Mouse (Mus musculus) midbrain, embryonic 14.5 days (tissue): ENCODE measurements at regions not wholly inside any gene's neighbourhood (a gene's known extent, or its start where the extent isn't known, plus 50 kb on each side); places are given as distances from the start of the nearest gene placed in this dataset.

Source experiments
- ATAC-seq: fragments of 200-750 bp; cut with Nextera tagmentation; 2 replicates; pipeline ENCODE4 v1.8.0; 2017; ENCODE audit warnings: moderate number of reproducible peaks, moderate library complexity; ENCODE audit not compliant: low FRiP score, low TSS enrichment
- DNase-seq: peaks from one replicate; pipeline ENCODE4 v3.0.0-alpha.2; 2015
- H3K27ac ChIP-seq: fragments of 300-500 bp; sonication (generic); replicated peaks from 2 replicates; pipeline ENCODE4 v1.5.1; 2014; ENCODE audit warnings: mild to moderate bottlenecking, low read depth, low read length, moderate library complexity
- H3K27me3 ChIP-seq: fragments of 300-500 bp; sonication (generic); 2 replicates; pipeline ENCODE4 v1.6.1; 2014; ENCODE audit warnings: low read length, control low read depth, mixed read lengths; ENCODE audit not compliant: control insufficient read depth, insufficient read depth
- H3K36me3 ChIP-seq: fragments of 300-500 bp; sonication (generic); 2 replicates; pipeline ENCODE4 v1.6.1; 2014; ENCODE audit warnings: low read length, control low read depth; ENCODE audit not compliant: control insufficient read depth, insufficient read depth
- H3K4me1 ChIP-seq: fragments of 300-500 bp; sonication (generic); 2 replicates; pipeline ENCODE4 v1.6.1; 2014; ENCODE audit warnings: mild to moderate bottlenecking, antibody characterized with exemption, low read length, control low read depth; ENCODE audit not compliant: control insufficient read depth, insufficient read depth
- H3K4me2 ChIP-seq: fragments of 300-500 bp; sonication (generic); 2 replicates; pipeline ENCODE4 v1.6.1; 2014; ENCODE audit warnings: mild to moderate bottlenecking, low read length, moderate library complexity
- H3K4me3 ChIP-seq: fragments of 300-500 bp; sonication (generic); replicated peaks from 2 replicates; pipeline ENCODE4 v1.5.1; 2014; ENCODE audit warnings: low read depth, low read length
- H3K9ac ChIP-seq: fragments of 300-500 bp; sonication (generic); replicated peaks from 2 replicates; pipeline ENCODE4 v1.6.1; 2014; ENCODE audit warnings: mild to moderate bottlenecking, low read length, moderate library complexity
- H3K9me3 ChIP-seq: fragments of 300-500 bp; sonication (generic); 2 replicates; pipeline ENCODE4 v1.6.1; 2016; ENCODE audit warnings: low read length, control low read depth, mixed read lengths; ENCODE audit not compliant: control insufficient read depth
- WGBS: fragments of 180-500 bp; shearing (Covaris S2); extraction: QIAGEN DNeasy Blood & Tissue Kit; methylation state at CpG from one replicate; pipeline ENCODE4 v1.1.7; 2014; 5-methylcytosine and 5-hydroxymethylcytosine counted together

GRCm38 (mm10) chr15:24161974-24162373 is 1251.6 kb downstream of the Basp1 start:
- H3K36me3 ChIP-seq = no peaks in the 10 kb centered on the region
- H3K4me3 ChIP-seq = no peak overlapping the region
- no peak overlapping the region for H3K9ac ChIP-seq
- no peak for ATAC-seq
- no peak overlapping the region for H3K4me2 ChIP-seq
- no peak overlapping the region for H3K27ac ChIP-seq
- no peak for DNase-seq
- WGBS = 92% methylated on average over 9 of the region's 9 CpGs
- H3K4me1 ChIP-seq = no peaks in the 10 kb centered on the region
- no peaks in the 10 kb centered on the region for H3K27me3 ChIP-seq
- no peaks in the 10 kb centered on the region for H3K9me3 ChIP-seq

GRCm38 (mm10) chr15:24157700-24158350 is 1255.7 kb downstream of the Basp1 start:
- Histone ChIP-seq H3K27ac (no peak overlapping the region), H3K9me3 (no peaks in the 10 kb centered on the region), H3K27me3 (no peaks in the 10 kb centered on the region), H3K9ac (no peak overlapping the region), H3K4me2 (no peak overlapping the region), H3K36me3 (no peaks in the 10 kb centered on the region), H3K4me1 (no peaks in the 10 kb centered on the region), H3K4me3 (no peak overlapping the region)
- WGBS = 77% methylated on average over 10 of the region's 10 CpGs
- ATAC-seq = no peak
- peak; percentile 8 for DNase-seq

- Histone ChIP-seq H3K4me2 (no peak overlapping the region), H3K4me3 (no peak overlapping the region), H3K9me3 (no peaks in the 10 kb centered on the region), H3K9ac (no peak overlapping the region), H3K36me3 (no peaks in the 10 kb centered on the region), H3K27me3 (no peaks in the 10 kb centered on the region), H3K27ac (no peak overlapping the region), H3K4me1 (no peaks in the 10 kb centered on the region)
- ATAC-seq (no peak), DNase-seq (no peak)
- 94% methylated on average over 3 of the region's 3 CpGs for WGBS
Measured at GRCm38 (mm10) chr15:24154291-24154690, 1259.3 kb downstream of the Basp1 start.

GRCm38 (mm10) chr15:24124241-24124640 is 1289.3 kb downstream of the Basp1 start:
- no peak overlapping the region for H3K4me3 ChIP-seq
- no peak overlapping the region for H3K4me2 ChIP-seq
- no peaks in the 10 kb centered on the region for H3K27me3 ChIP-seq
- H3K4me1 ChIP-seq = 0 out of 2 replicates have a peak, but pooled peaks cover 3% of the 10 kb centered on the region
- H3K36me3 ChIP-seq = no peaks in the 10 kb centered on the region
- DNase-seq (peak; percentile 76), ATAC-seq (no peak)
- H3K9ac ChIP-seq = no peak overlapping the region
- H3K9me3 ChIP-seq = no peaks in the 10 kb centered on the region
- H3K27ac ChIP-seq = no peak overlapping the region

GRCm38 (mm10) chr15:24086267-24086666 is 1327.3 kb downstream of the Basp1 start:
- H3K4me3 ChIP-seq = no peak overlapping the region
- 85% methylated on average over 5 of the region's 5 CpGs for WGBS
- H3K36me3 ChIP-seq = no peaks in the 10 kb centered on the region
- no peak for ATAC-seq
- H3K9ac ChIP-seq = no peak overlapping the region
- no peak overlapping the region for H3K4me2 ChIP-seq
- H3K9me3 ChIP-seq = no peaks in the 10 kb centered on the region
- DNase-seq = no peak
- H3K27me3 ChIP-seq = no peaks in the 10 kb centered on the region
- H3K27ac ChIP-seq = no peak overlapping the region
- no peaks in the 10 kb centered on the region for H3K4me1 ChIP-seq

- peak; percentile 38 for DNase-seq
- peak; percentile 80 for ATAC-seq
- 31% methylated on average over 3 of the region's 3 CpGs for WGBS
Measured at GRCm38 (mm10) chr15:24053197-24053596, 1360.4 kb downstream of the Basp1 start.

GRCm38 (mm10) chr15:24040847-24041246 is 1372.7 kb downstream of the Basp1 start:
- DNase-seq = peak; percentile 24

More at GRCm38 (mm10) chr15:24053197-24053596, 1360.4 kb downstream of the Basp1 start:
- no peak overlapping the region for H3K4me3 ChIP-seq
- H3K27ac ChIP-seq = no peak overlapping the region
- H3K36me3 ChIP-seq = no peaks in the 10 kb centered on the region
- H3K27me3 ChIP-seq = no peaks in the 10 kb centered on the region
- no peak overlapping the region for H3K4me2 ChIP-seq
- no peaks in the 10 kb centered on the region for H3K9me3 ChIP-seq
- H3K4me1 ChIP-seq = no peaks in the 10 kb centered on the region
- H3K9ac ChIP-seq = no peak overlapping the region

GRCm38 (mm10) chr15:24039174-24039573 is 1374.4 kb downstream of the Basp1 start:
- H3K4me3 ChIP-seq = no peak overlapping the region
- no peak for DNase-seq
- H3K9me3 ChIP-seq = peaks cover 4% of the 10 kb centered on the region; the same call in 1 of the 2 replicates
- 88% methylated on average over 5 of the region's 5 CpGs for whole genome bisulfite sequencing
- no peak overlapping the region for H3K9ac ChIP-seq
- no peak overlapping the region for H3K4me2 ChIP-seq
- H3K27ac ChIP-seq = no peak overlapping the region
- H3K4me1 ChIP-seq = no peaks in the 10 kb centered on the region
- no peak for ATAC-seq
- H3K36me3 ChIP-seq = no peaks in the 10 kb centered on the region
- H3K27me3 ChIP-seq = no peaks in the 10 kb centered on the region

More at GRCm38 (mm10) chr15:24040847-24041246, 1372.7 kb downstream of the Basp1 start:
- peaks cover 4% of the 10 kb centered on the region; the same call in 1 of the 2 replicates for H3K9me3 ChIP-seq
- no peak overlapping the region for H3K4me2 ChIP-seq
- H3K4me3 ChIP-seq = no peak overlapping the region
- H3K4me1 ChIP-seq = no peaks in the 10 kb centered on the region
- peak; percentile 39; the same call in 1 of the 2 replicates for ATAC-seq
- no peak overlapping the region for H3K9ac ChIP-seq
- no peaks in the 10 kb centered on the region for H3K36me3 ChIP-seq
- H3K27me3 ChIP-seq = no peaks in the 10 kb centered on the region
- WGBS = 33% methylated on average over 2 of the region's 2 CpGs
- 0 out of 2 replicates have a peak overlapping the region, but pooled peaks have one; percentile 26 for H3K27ac ChIP-seq

- no peak overlapping the region for H3K4me3 ChIP-seq
- no peaks in the 10 kb centered on the region for H3K27me3 ChIP-seq
- H3K4me2 ChIP-seq = no peak overlapping the region
- H3K4me1 ChIP-seq = no peaks in the 10 kb centered on the region
- H3K36me3 ChIP-seq = no peaks in the 10 kb centered on the region
- H3K27ac ChIP-seq = no peak overlapping the region
- DNase-seq (no peak), ATAC-seq (no peak)
- H3K9ac ChIP-seq = no peak overlapping the region
- H3K9me3 ChIP-seq = no peaks in the 10 kb centered on the region
Measured at GRCm38 (mm10) chr15:24022137-24022536, 1391.4 kb downstream of the Basp1 start.
